Mouse (Mus musculus): Measurements from ENCODE around the gene Phf21a.

Phf21a gene

DNA sequence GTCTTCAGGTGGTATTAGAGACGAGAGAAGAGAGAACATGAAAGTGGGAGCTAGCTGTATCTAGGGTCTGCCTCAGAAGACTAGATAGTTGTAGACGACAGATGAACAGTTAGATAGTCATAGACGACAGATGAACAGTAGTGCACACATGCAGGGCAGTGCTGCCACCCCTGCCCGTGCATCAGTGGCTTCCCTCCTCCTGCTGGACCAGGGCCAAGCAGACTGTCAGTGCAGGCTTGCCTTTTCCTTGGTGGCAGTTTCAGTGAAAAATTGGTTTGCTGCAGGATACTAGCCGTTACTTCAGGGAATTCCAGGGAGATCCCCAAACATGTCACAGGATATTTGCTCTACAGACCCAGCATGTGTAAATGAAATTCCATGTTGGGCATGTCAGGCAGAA lies 192.7 kb downstream of the Phf21a start:
- ChIA-PET CTCF (no interaction called here), POLR2A (no interaction called here)

DNA sequence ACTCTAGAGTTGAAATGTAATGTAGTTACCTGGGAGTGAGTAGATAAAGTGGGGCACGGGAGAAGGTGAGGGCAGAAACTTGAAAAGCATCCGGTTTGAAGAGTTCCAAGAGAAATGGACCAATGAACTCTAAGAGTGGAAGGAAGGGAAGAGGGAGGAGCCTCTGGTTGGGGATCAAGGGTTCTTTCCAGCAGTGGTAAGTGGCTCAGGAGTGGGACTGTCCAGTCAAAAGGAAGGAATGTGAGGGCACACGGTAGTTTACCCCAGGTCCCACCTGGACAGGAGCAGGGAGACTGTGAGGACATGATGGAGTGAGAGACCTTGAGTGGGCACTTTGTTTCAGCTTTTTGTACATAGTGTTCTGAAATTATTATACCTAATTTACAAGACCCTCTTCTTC lies 196.4 kb downstream of the Phf21a start:
- ChIA-PET POLR2A (interaction anchor here in 1 of 4 experiments (1.3 kb wide), 1 partner anchor 19 kb away, joined by 3 read pairs; no protein-coding TSS in a partner anchor), CTCF (interaction anchor here in 1 of 4 experiments (1.0 kb wide), 1 partner anchor 197 kb away, joined by 3 read pairs; no protein-coding TSS in a partner anchor)

DNA sequence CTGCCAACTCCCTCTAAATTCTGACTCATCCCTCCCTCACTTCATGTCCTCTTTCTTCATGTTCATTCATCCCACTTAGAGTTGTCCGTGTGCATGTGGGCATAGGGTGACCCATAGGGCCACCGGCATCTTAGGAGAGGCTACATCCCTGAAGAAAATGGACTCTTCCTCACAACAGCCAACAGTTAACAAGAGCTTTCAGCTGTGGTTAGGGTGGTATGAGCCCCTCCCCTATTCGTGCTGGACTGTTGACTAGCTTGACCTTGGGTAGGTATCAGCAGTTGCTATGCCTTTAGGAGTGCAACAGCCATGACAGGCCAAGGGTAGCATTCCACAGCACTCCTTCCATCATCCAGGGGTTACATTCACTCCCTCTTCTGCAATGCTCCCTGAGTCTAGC lies 198.6 kb downstream of the Phf21a start:
- ChIA-PET CTCF (no interaction called here), POLR2A (interaction anchor here in 1 of 4 experiments (0.7 kb wide), 1 partner anchor 1054 kb away, joined by 3 read pairs; no protein-coding TSS in a partner anchor)

DNA sequence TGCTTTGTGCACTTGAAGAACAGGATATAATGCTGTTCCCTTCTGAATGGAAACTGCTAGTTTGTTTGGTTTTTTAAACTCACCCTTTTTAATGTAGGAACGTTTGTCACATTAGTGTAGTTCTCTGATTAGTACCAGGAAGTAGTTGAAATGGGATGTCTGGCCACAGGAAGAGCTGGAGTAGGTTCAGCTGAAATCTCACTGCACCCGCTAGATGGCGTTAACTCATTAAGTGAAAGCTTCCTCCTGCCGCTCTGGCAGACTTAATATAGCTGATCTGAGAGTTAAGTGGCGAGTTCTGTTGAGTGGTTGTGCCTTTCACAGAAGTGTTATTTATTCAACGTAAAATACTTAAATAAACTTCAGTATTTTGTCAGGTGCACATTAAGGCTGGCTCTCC lies 203.5 kb downstream of the Phf21a start:
- POLR2A ChIA-PET, result interaction anchor here in 2 of 4 experiments (0.5 to 1.6 kb wide), 8 partner anchors 9 to 152 kb away, joined by 3 to 4 read pairs (median 3); no protein-coding TSS in a partner anchor
- CTCF ChIA-PET, result interaction anchor here (0.5 to 1.8 kb wide), 39 partner anchors 9 to 1384 kb away, joined by 3 to 10 read pairs (median 3); no protein-coding TSS in a partner anchor

DNA sequence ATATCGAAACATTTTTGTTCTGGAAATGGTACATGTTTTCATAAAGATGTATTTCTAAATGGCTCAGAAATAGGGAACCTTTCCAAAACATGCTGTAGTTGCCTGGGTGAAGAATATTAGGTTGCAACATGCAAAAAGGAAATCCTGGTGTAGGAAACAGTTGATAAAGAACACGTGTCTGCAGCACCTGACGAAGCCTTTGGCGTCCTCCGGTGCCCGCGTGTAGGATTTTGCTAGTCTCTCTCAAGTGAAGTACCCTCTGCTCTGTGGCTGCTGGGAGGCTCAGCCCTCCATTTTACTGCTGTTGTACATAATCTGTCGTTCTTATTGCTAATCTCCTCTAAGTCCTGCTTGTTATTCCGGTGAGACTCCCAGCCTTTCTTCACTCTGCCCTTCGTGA lies 207.0 kb downstream of the Phf21a start:
- CTCF ChIA-PET, result no interaction called here
- POLR2A ChIA-PET, result no interaction called here

DNA sequence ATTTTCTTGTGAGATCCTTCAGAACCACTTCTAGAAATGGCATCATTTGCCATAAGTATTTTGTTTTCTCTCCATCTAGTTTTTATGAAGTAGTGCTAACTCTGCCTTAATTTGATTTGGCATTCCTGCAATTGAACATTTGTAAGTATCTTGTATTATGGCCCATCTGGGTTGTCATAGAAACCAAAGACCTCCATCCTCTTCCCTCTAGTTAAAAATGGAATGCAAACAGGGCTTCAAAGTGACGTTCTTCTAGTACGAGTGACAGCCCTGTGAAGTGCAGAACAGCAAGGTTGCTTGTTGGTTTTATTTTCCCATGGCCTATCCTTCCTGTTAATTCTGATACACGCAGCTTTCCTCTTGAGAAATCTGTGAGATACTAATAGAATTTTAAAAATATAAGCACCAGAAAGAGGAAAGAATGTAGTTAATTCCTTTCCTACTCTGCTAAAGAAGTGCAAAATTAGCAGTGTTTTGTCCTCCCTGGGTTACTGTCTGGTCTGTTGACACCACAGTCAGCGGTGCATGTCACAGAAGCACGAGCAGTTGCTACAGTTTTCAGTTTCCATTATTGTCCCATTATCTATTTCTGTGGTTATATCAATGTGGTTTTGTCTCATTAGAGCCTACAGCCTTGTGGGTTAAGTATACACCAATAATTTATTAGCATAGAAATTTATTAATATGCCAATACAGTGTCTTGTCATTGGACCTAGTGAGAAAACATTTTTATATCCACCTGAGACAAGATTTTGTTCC lies 209.1 kb downstream of the Phf21a start:
- POLR2A ChIA-PET, result interaction anchor here in 2 of 4 experiments (0.6 to 1.0 kb wide), 2 partner anchors 246 to 323 kb away, joined by 3 read pairs; no protein-coding TSS in a partner anchor
- CTCF ChIA-PET, result no interaction called here

DNA sequence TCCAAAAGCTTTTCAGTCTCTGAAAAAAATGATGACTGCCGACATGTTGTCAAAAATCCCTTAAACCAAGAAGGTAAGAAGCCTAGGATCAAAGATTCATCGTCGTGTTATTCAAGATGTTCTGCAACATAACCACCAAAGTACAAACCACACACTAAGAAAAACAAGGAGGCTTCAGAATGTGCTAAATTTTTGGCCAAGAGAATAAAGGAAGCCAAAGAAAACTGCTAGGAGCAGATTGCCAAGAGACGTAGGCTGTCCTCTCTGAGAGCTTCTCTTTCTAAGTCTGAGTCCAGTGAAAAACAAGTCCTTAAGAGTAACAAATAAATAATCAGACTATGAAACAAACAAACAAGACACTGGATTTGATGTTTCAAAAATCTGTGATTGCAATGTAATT lies 219.6 kb downstream of the Phf21a start:
- ChIA-PET CTCF (no interaction called here), POLR2A (interaction anchor here in 1 of 4 experiments (0.6 kb wide), 1 partner anchor 130 kb away, joined by 3 read pairs; no protein-coding TSS in a partner anchor)

- ChIA-PET POLR2A (interaction anchor here in 1 of 4 experiments (0.5 kb wide), 1 partner anchor 642 kb away, joined by 3 read pairs; no protein-coding TSS in a partner anchor), CTCF (interaction anchor here in 1 of 4 experiments (1.2 kb wide), 1 partner anchor 17 kb away, joined by 3 read pairs; no protein-coding TSS in a partner anchor)
Measured at GRCm38 (mm10) chr2:92314031-92314430, 221.1 kb downstream of the Phf21a start.

DNA sequence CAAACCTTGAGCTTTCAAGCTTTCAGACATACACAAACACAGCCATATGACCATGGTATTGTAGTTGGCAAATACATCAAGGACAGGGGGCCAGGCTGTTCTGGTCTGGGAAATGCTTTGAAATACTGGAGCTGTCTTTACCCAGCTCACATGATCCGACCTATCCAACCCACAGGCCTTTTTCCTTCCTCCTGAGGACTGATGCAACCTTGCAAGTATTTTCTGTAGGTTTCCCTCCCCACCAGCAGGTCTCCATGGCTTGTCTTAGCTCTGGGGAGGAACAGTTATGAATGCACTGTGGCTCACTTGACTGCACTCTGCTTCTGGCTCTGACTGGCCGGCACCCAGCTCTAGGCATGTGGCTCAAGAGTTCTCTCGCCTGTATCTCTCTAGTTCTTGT lies 223.7 kb downstream of the Phf21a start:
- POLR2A ChIA-PET, result interaction anchor here in 1 of 4 experiments (0.6 kb wide), 1 partner anchor 311 kb away, joined by 4 read pairs; no protein-coding TSS in a partner anchor
- CTCF ChIA-PET, result interaction anchor here in 1 of 4 experiments (0.5 to 0.7 kb wide), 3 partner anchors 183 to 1271 kb away, joined by 3 read pairs; no protein-coding TSS in a partner anchor

DNA sequence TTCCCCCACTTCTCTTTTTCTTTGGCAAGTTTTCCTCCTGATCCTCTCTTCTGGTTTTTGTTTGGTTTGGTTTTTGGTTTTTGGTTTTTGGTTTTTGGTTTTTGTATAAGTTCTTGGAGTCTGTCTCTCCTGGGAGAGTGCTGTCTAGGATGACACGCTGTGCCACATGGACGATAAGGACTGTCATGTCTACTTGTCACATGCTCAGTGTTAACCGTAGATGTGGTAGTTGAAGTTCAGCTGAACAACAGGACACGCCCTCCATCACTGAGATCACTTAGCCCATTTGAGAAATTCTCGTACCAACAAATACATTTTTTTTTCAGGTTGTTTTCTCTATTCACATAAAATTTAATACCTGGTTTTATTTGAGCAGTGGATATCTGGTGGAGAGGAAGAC lies 224.3 kb downstream of the Phf21a start:
- ChIA-PET CTCF (no interaction called here), POLR2A (no interaction called here)

DNA sequence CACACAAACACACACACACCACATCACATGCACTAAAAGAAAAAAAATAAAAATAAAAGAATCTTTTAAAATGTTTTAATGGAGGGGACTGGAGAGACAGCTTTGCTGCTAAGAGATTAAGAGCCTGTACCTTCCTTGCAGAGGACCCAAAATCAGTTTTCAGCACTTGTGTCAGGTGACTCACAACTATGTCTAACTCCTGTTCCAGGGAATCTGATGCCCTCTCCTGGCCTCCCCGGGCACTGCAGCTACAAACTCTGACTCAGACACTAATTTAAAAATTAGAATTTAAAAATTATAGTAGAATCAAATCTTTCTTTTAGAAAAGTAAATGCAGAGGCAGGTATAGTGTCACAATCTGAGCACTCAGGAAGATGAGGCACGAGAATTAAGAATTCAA lies 229.8 kb downstream of the Phf21a start:
- ChIA-PET POLR2A (no interaction called here), CTCF (interaction anchor here in 3 of 4 experiments (0.6 to 1.3 kb wide), 12 partner anchors 9 to 707 kb away, joined by 3 to 6 read pairs (median 4); no protein-coding TSS in a partner anchor)

DNA sequence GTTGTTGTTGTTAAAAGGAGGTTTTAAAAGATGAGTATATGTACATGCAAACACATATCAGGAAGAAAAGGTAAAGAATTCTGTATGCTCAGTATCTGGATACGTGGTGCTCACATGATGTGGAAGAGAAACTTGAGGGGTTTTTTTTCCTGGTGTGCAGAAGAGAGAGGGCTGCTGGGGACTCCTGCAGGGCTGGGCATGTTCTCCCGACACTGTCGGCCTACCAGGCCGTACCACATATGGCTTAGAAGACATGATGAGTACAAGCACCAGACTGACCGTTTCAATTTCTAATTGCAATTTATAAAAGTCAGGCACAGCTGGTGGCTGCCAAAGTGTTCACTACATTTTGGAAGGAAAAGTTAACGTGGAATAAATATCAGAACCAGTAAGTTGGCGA lies 232.8 kb downstream of the Phf21a start:
- ChIA-PET CTCF (interaction anchor here in 1 of 4 experiments (0.6 kb wide), 1 partner anchor 112 kb away, joined by 3 read pairs; no protein-coding TSS in a partner anchor), POLR2A (interaction anchor here in 1 of 4 experiments (0.8 kb wide), 1 partner anchor 22 kb away, joined by 3 read pairs; no protein-coding TSS in a partner anchor)

DNA sequence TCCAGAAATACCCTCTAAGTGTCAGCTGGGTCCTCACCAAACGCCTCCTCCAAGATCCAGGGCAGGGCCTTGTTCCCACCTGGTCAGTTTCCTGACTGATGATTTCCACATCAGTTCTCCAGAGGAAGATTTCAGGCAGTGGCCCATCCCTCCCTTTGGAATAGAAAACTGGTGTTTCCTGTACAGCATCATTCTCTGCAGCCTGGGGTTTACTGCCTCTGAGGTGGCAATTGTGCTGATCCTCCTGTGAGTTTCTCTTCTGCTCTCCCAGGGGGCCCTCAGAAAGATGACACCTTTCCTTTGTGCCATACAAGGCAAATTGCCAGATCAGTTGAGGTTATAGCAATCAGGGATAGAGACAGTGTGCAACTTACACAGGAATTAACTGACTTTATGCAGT lies 233.3 kb downstream of the Phf21a start:
- ChIA-PET CTCF (no interaction called here), POLR2A (interaction anchor here in 1 of 4 experiments (0.8 kb wide), 1 partner anchor 22 kb away, joined by 3 read pairs; no protein-coding TSS in a partner anchor)

DNA sequence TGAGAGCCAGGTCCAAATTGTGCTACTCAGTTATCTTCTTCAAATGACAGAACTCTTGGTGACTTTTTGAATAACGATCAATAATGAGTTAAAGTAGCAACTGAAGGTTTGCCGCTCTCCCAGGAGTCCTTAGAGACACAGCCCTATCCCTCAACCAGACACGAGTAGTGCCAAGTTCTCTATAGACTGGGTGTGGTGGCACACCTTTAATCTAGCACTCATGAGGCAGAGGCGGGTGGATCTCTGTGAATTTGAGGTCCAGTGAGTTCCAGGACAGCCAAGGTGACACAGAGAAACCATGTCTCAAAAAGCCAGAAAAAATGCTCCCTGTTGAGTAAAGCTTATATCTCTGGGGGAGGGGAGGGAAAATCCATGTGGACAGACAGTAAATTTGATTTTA lies 234.7 kb downstream of the Phf21a start:
- ChIA-PET CTCF (no interaction called here), POLR2A (no interaction called here)

DNA sequence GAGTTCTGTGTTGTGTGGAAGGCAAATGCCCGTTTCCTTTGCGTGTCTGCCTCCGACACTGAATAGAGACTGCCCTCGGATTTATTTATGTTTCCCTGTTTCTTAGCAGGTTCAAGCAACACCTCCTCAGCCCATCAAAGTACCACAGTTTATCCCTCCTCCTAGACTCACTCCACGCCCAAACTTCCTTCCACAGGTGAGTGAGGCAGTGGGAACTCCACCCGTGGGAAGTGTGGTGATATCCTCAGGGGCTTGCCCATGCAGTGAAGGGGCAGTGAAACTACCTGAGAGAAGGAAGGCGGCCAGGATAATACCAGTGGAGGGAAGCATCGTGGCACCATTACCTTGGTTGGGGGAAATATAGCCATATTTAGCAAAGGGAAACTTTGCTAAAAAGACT lies 235.3 kb downstream of the Phf21a start:
- POLR2A ChIA-PET, result interaction anchor here in 1 of 4 experiments (0.7 kb wide), 1 partner anchor 57 kb away, joined by 4 read pairs; no protein-coding TSS in a partner anchor

DNA sequence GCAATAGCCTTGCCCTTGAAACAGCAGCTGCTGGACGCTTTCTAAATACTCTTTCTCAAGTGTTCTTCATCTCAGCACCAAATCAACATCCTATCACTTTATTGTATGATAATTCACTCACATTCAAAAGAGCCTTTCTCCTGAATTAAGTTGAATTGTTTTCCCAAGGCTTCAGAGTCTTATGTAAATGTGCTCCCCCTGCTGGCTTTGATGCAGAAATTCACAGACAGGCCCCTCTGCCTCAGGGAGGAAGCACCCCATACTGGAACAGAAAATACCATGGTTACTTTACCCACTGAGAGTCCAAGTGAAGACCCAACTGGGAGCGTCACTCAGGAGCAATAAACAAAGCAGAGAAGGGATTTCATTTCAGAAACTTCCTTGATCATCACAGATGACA lies 237.9 kb downstream of the Phf21a start:
- POLR2A ChIA-PET, result interaction anchor here in 3 of 4 experiments (1.1 to 1.6 kb wide), 5 partner anchors 11 to 275 kb away, joined by 3 to 4 read pairs (median 3); partner anchors contain the start of gene Large2 (in 1 of the 3)
- CTCF ChIA-PET, result interaction anchor here in 2 of 4 experiments (0.8 to 2.1 kb wide), 10 partner anchors 8 to 346 kb away, joined by 3 to 8 read pairs (median 4); no protein-coding TSS in a partner anchor

More for the DNA sequence above, 235.3 kb downstream of the Phf21a start:
- CTCF ChIA-PET, result no interaction called here

- POLR2A ChIA-PET, result interaction anchor here in 3 of 4 experiments (1.1 to 1.6 kb wide), 3 partner anchors 11 to 276 kb away, joined by 3 read pairs; no protein-coding TSS in a partner anchor
- CTCF ChIA-PET, result interaction anchor here in 3 of 4 experiments (0.6 to 2.1 kb wide), 8 partner anchors 9 to 323 kb away, joined by 3 to 8 read pairs (median 4); no protein-coding TSS in a partner anchor
Measured at GRCm38 (mm10) chr2:92331410-92331809, 238.5 kb downstream of the Phf21a start.

- ChIA-PET POLR2A (interaction anchor here in 3 of 4 experiments (1.1 to 1.6 kb wide), 3 partner anchors 10 to 276 kb away, joined by 3 read pairs; no protein-coding TSS in a partner anchor), CTCF (interaction anchor here in 3 of 4 experiments (0.6 to 2.1 kb wide), 7 partner anchors 9 to 323 kb away, joined by 3 to 8 read pairs (median 4); no protein-coding TSS in a partner anchor)
Measured at GRCm38 (mm10) chr2:92331871-92332270, 239.0 kb downstream of the Phf21a start.

- ChIA-PET POLR2A (interaction anchor here in 1 of 4 experiments (1.1 to 1.4 kb wide), 2 partner anchors 9 to 11 kb away, joined by 3 to 4 read pairs; no protein-coding TSS in a partner anchor), CTCF (interaction anchor here in 1 of 4 experiments (1.0 to 1.2 kb wide), 2 partner anchors 25 to 66 kb away, joined by 3 to 4 read pairs; no protein-coding TSS in a partner anchor)
Measured at GRCm38 (mm10) chr2:92342418-92342817, 249.5 kb downstream of the Phf21a start.
